ENCODE assay signal across 9 mouse cellular contexts in the genomic region with DNA sequence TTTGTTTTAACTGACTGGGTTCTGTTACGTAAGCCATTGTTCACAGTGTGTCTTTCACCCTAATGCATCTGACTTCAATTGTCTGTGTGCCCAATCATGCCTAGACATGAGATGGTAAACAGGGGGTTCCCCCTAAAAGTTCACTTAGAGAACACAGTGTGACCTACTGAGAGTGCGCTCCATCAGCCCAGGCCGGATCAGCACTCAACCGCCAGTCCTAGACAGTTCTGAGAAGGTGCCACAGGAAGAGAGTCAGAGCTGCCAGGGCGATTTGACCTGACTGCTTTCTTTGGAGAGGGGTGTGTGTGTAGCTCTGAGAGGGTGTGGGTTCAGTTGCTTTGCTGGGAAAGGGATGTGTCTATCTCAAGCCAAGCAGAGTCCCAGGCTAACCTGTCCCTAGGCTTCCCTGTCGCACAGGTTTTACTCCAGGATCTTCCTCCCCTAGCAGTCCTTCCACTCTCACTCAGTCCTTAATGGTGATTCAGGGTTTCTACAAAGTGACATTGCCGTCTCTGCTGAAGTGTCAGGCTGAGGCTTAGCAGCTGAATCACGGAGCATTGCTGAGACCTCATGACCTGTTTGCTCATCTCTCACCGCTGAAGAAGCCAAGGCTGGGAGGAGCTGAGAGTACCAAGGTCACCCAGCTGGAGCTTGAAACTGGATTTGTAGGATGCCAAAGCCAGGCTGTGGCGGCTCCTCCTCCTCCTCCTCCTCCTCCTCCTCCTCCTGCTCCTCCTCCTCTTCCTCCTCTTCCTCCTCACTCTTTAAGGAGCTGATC.
DNase-seq lines count a peak whose midpoint lies in the region; ATAC-seq and TF ChIP-seq lines count a peak whose summit lies in the region.
"Had no signal": no experiment of that assay in that cellular context is flagged by ENCODE, and none has a peak within 500 bp of the region (broad histone marks: within the 10 kb centered on the region; RNA-seq: fewer than 3 reads in every experiment).

No protein-coding gene starts in this region.

- TF ChIP-seq CTCF in kidney, adult 2 months (conservative IDR thresholded peaks at IDR 0.05; ENCODE audit: insufficient read depth, insufficient read length, low read depth, low read length), result no peak

- H3K4me1 ChIP-seq in embryonic facial prominence, embryonic 10.5 days, result peaks cover 50% of the 10 kb centered on the region
- peaks cover 4% of the 10 kb centered on the region; the same call in 1 of the 2 replicates for H3K4me1 ChIP-seq in kidney, adult 2 months (ENCODE audit: control insufficient read depth, insufficient read depth, low read length)
- no peaks in the 10 kb centered on the region for H3K4me1 ChIP-seq in midbrain, embryonic 14.5 days (ENCODE audit: control insufficient read depth, insufficient read depth, low read length)

- no peak for ATAC-seq in midbrain, embryonic 14.5 days (ENCODE audit: low FRiP score, low TSS enrichment)

- no peaks in the 10 kb centered on the region for H3K36me3 ChIP-seq in embryonic facial prominence, embryonic 10.5 days (replicated peaks)
- H3K36me3 ChIP-seq in kidney, adult 2 months (ENCODE audit: control insufficient read depth, insufficient read depth, low read length), result no peaks in the 10 kb centered on the region
- no peaks in the 10 kb centered on the region for H3K36me3 ChIP-seq in midbrain, embryonic 14.5 days (ENCODE audit: control insufficient read depth, insufficient read depth, low read length)
- H3K36me3 ChIP-seq: embryonic facial prominence, embryonic 12.5 days had no signal

- no peaks in the 10 kb centered on the region for H3K27me3 ChIP-seq in embryonic facial prominence, embryonic 10.5 days (replicated peaks; ENCODE audit: low read depth, poor library complexity, severe bottlenecking)
- H3K27me3 ChIP-seq in kidney, adult 2 months (replicated peaks; ENCODE audit: control insufficient read depth, insufficient read depth, low read length), result no peaks in the 10 kb centered on the region
- no peaks in the 10 kb centered on the region for H3K27me3 ChIP-seq in midbrain, embryonic 14.5 days (ENCODE audit: control insufficient read depth, insufficient read depth, low read length)
- H3K27me3 ChIP-seq: embryonic facial prominence, embryonic 12.5 days had no signal

- no peak for TF ChIP-seq POLR2A in kidney, adult 2 months (IDR thresholded peaks at IDR 0.05; ENCODE audit: low read depth, low read length)

- H3K27ac ChIP-seq in embryonic facial prominence, embryonic 10.5 days (replicated peaks), result 0 out of 2 replicates have a peak overlapping the region, but pooled peaks have one; percentile 0
- H3K27ac ChIP-seq in kidney, adult 2 months (ENCODE audit: insufficient read depth, low read depth, low read length), result no peak overlapping the region
- H3K27ac ChIP-seq in midbrain, embryonic 14.5 days (replicated peaks; ENCODE audit: low read depth, low read length), result no peak overlapping the region
- H3K27ac ChIP-seq: embryonic facial prominence, embryonic 12.5 days had no signal

- H3K9ac ChIP-seq in midbrain, embryonic 14.5 days (replicated peaks; ENCODE audit: low read length), result no peak overlapping the region
- H3K9ac ChIP-seq: embryonic facial prominence, embryonic 12.5 days had no signal

- DNase-seq in kidney, adult 11 months, result peak; percentile 59
- no peak for DNase-seq in kidney, postnatal 4 days
- DNase-seq in embryonic facial prominence, embryonic 10.5 days (ENCODE audit: low spot score), result no peak
- peak; percentile 71 for DNase-seq in kidney, adult 2 months
- peak; percentile 44 for DNase-seq in ovary, postnatal 36 days (ENCODE audit: low spot score)
- DNase-seq in midbrain, embryonic 14.5 days, result no peak
- no peak for DNase-seq in left cerebral cortex, postnatal 4 days
- no peak for DNase-seq in right cerebral cortex, postnatal 25 days

- H3K4me3 ChIP-seq in embryonic facial prominence, embryonic 10.5 days, result no peak overlapping the region
- H3K4me3 ChIP-seq in kidney, adult 2 months (ENCODE audit: insufficient read depth, low read depth, low read length), result no peak overlapping the region
- H3K4me3 ChIP-seq in midbrain, embryonic 14.5 days (replicated peaks; ENCODE audit: low read depth, low read length), result no peak overlapping the region
- H3K4me3 ChIP-seq: embryonic facial prominence, embryonic 12.5 days had no signal

- H3K9me3 ChIP-seq in embryonic facial prominence, embryonic 10.5 days, result no peaks in the 10 kb centered on the region
- no peaks in the 10 kb centered on the region for H3K9me3 ChIP-seq in midbrain, embryonic 14.5 days (ENCODE audit: control insufficient read depth, low read length)
- H3K9me3 ChIP-seq: embryonic facial prominence, embryonic 12.5 days had no signal

- 67% methylated on average over 10 of the region's 10 CpGs for WGBS in embryonic facial prominence, embryonic 10.5 days
- 57% methylated on average over 10 of the region's 10 CpGs for WGBS in kidney, adult 2 months
- 57% methylated on average over 10 of the region's 10 CpGs for WGBS in midbrain, embryonic 14.5 days

- intact Hi-C loops in left cerebral cortex, postnatal 4 days (cut with DNase I), result no loop called here

- no peak overlapping the region for H3K4me2 ChIP-seq in midbrain, embryonic 14.5 days (ENCODE audit: low read length)
- H3K4me2 ChIP-seq: embryonic facial prominence, embryonic 12.5 days had no signal

Comparison
In these comparisons a context has a peak if more than half of its experiments do, and no peak if none do; other contexts are left out.
1. DNase-seq: peak in kidney, adult 11 months (single experiment), kidney, adult 2 months (single experiment) and ovary, postnatal 36 days (single experiment); none in kidney, postnatal 4 days (0 of 2), embryonic facial prominence, embryonic 10.5 days (single experiment), midbrain, embryonic 14.5 days (single experiment), left cerebral cortex, postnatal 4 days (single experiment) and right cerebral cortex, postnatal 25 days (single experiment).